Mouse (Mus musculus): Measurements from ENCODE around the gene Map7d2.
A peak's percentile ranks its signal among the peaks of the same experiment; 100 is the strongest.

The Map7d2 gene

GRCm38 (mm10) chrX:159509847-159510715 lies 95.7 kb downstream of the Map7d2 start:
- no peak for DNase-seq (ENCODE audit: low spot score in 2 of 2)

DNA sequence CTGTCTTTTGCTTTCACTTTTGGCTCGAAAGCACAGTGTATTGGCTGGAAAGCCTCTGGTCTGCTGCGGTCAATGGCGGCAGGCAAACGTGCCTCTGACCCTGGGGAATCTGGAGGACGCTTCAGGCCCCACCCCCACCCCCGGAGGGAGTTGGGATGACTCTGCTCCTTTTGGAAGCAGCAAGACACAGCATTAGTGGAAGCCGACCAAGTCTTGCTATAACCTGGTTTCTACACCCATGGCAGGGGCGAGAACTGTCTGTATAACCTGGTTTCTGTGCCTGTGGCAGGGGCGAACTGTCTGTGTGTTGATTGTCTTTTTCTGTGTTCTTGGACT lies 96.3 kb downstream of the Map7d2 start:
- no peak for DNase-seq (ENCODE audit: low spot score in 2 of 2)

DNA sequence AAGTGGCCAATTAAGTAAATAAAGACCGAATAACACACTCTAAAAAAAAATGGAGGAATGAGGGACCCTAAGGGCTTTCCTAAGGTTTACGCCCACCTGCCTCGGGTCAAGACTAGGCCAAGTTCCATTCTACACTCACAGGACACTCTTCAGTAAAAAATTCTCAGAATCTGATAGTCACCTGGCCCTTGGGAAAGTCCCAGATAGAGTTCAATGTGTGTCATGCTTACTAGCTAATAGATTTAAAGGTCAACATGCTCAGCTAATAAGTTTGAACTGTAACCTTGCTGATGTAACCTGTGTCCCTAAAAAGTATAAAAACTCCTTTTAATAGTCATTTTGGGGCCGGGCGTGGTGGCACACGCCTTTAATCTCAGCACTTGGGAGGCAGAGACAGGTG lies 101.2 kb downstream of the Map7d2 start:
- DNase-seq (ENCODE audit: low spot score in 2 of 2) = no peak

- no peak for DNase-seq (ENCODE audit: low spot score in 2 of 2)
Observed at GRCm38 (mm10) chrX:159521780-159522179, 107.4 kb downstream of the Map7d2 start.

DNA sequence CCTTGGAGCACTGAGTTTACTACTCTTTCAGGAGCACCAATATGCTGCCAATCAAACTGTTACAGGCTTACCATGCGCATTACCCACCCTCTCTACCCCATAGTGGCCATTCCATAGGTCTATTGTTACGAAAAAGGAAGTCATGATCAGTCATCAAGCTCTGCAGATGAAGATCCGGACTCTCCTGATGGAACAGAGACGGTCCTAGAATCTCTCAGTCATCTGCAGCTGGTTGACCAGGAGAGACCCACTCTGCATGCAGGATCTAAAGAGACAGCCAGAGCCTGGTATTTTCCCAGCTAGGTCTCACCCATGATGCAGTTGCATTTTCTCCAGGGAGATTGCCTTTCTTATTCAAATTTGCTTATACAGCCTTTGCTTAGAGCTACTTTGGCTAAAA lies 108.3 kb downstream of the Map7d2 start:
- DNase-seq (ENCODE audit: low spot score in 2 of 2) = no peak

DNA sequence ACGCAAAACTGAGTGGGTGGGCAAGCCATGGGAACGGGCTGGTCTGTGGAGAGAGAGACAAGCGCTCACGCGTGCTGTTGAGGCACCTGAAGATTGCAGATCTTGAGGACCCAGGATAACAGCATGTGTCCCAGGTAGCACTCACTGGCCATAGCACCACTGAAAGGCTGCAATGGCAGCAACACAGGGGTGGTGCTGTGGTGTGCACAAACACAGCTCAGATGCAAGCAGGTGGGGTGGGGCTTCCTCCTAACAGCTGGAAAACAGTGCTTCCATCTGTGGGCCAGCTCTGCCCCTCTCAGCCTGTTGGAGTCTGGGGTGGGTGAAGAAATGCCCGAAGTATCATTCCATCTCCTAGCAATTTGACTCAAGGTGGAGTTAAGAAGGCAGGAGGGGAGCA lies 112.0 kb downstream of the Map7d2 start, which contains the start of gene Bclaf3:
Gene Bclaf3 (plus strand): TSS at position 301 of the 400 bp plus-strand sequence.
- no peak for DNase-seq (ENCODE audit: low spot score in 2 of 2)

DNA sequence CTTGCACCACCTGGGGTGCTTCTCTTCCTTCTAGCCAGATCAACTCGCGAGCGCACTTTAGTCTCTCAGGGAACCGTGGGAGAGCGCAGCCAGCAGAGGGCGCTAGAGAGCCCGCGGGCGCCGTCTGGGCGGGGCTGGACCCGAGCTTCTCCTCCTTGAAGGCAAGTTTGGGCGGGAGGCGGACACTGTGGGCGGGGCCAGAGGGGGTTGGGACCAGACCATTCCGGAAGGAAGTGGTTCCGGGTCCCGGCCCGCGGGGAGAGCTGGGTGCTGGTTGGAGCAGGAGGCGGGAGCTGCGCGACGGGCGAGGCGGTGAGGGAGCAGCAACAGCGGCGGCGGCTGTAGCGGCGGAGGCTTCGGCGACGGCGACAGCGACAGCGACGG lies 118.0 kb downstream of the Map7d2 start:
- peak; percentile 92 to 94 for DNase-seq (ENCODE audit: low spot score in 2 of 2)

GRCm38 (mm10) chrX:159532811-159533462 lies 118.6 kb downstream of the Map7d2 start:
- peak in 1 of 2 experiments; percentile 31 for DNase-seq (ENCODE audit: low spot score in 2 of 2)

DNA sequence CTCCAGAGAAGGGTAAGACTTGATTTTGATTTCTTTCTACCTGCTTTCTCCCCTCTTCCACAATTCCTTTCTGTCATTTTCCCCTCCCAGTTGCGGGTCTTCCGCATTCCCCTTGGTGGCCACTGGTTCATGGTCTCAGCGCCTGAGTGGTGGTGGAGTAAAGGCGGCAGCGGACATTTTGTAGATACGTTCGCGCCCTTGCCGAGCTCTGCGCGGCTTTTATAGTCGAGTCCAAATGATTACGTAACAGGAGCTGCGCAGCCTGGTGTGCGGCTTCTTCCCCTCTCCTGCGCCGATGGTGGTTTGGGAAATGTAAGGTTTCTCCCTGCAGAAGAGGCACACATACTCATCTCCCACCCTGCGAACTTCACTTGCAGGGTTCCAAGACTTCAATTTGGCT lies 127.6 kb downstream of the Map7d2 start:
- no peak for DNase-seq (ENCODE audit: low spot score in 2 of 2)

DNA sequence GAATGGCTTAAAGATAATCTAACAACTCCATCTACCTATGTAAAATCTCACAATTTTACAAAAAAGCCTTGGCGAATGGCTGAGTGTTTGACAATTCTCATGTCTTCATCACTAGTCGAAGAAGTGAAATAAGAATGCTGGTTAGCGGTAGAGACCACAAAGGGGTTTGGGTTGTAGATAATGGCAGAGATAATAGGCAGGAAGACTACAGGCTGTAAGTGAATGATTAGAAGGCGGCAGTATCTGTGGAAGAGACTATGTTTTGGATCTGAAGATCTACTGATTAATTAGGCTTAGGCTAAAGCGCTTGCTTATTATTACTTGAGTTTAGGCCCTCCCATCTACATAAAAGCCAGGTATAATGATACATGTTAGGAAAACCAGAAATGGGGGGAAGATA lies 132.7 kb downstream of the Map7d2 start:
- DNase-seq (ENCODE audit: low spot score in 2 of 2) = no peak
